Mouse (Mus musculus) liver, adult 2 months (tissue): ENCODE measurements around the gene Ptprd. TPM values are rescaled to one million over a fixed set of nuclear protein-coding genes. Genes with fewer than 3 reads are reported as not detected.

Source experiments
- DNase-seq: peaks from one replicate; pipeline ENCODE4 v3.0.0-alpha.2; 2011; ENCODE audit warnings: low read depth, low spot score; ENCODE audit errors: extremely low read depth
- H3K27ac ChIP-seq: fragments of 200-500 bp; replicated peaks from 2 replicates; pipeline ENCODE4 v1.5.1; 2012; ENCODE audit warnings: low read depth, mild to moderate bottlenecking, control low read depth, inconsistent platforms, low read length; ENCODE audit not compliant: insufficient read depth
- H3K27me3 ChIP-seq: fragments of 200-500 bp; 2 replicates; pipeline ENCODE4 v1.6.1; 2012; ENCODE audit warnings: mild to moderate bottlenecking, moderate library complexity, low read length, inconsistent platforms; ENCODE audit not compliant: control insufficient read depth, insufficient read depth
- H3K36me3 ChIP-seq: fragments of 200-500 bp; 2 replicates; pipeline ENCODE4 v1.6.1; 2012; ENCODE audit warnings: low read length, inconsistent platforms; ENCODE audit not compliant: control insufficient read depth, insufficient read depth
- H3K4me1 ChIP-seq: fragments of 200-500 bp; 2 replicates; pipeline ENCODE4 v1.6.1; 2011; ENCODE audit warnings: low read length; ENCODE audit not compliant: control insufficient read depth, insufficient read depth
- H3K4me3 ChIP-seq: fragments of 200-500 bp; 2 replicates; pipeline ENCODE4 v1.5.1; 2011; ENCODE audit warnings: low read depth, mild to moderate bottlenecking, control low read depth, low read length, moderate library complexity; ENCODE audit not compliant: insufficient read depth
- H3K79me2 ChIP-seq: fragments of 200-500 bp; 2 replicates; pipeline ENCODE4 v1.6.1; 2012; ENCODE audit warnings: inconsistent platforms, mild to moderate bottlenecking, low read length, moderate library complexity; ENCODE audit not compliant: control insufficient read depth, insufficient read depth
- H3K9ac ChIP-seq: fragments of 200-500 bp; 2 replicates; pipeline ENCODE4 v1.6.1; 2012; ENCODE audit warnings: low read depth, mild to moderate bottlenecking, control low read depth, inconsistent platforms, low read length
- CTCF ChIP-seq: fragments of 200-500 bp; IDR thresholded peaks from 2 replicates; pipeline ENCODE4 v1.5.1; 2011; ENCODE audit warnings: low read depth, low read length, control low read depth
- POLR2A ChIP-seq: fragments of 200-500 bp; IDR thresholded peaks from 2 replicates; pipeline ENCODE4 v1.6.1; 2011; ENCODE audit warnings: low read length, control low read depth; ENCODE audit not compliant: insufficient read depth; ENCODE audit errors: extremely low read depth
- WGBS: fragments of 180-500 bp; shearing (Covaris S2); methylation state at CpG from one replicate; pipeline ENCODE4 v1.1.7; 2018; 5-methylcytosine and 5-hydroxymethylcytosine counted together
- polyA plus RNA-seq: library from polyadenylated mRNA; depleted of rRNA; stranded (reverse); fragments of >200 nt; gene quantifications from 2 replicates; pipeline ENCODE4 v1.2.3, GENCODE M21; 2012
- total RNA-seq: library from RNA; depleted of rRNA; stranded (reverse); fragments of >200 nt; gene quantifications from 2 replicates; pipeline ENCODE4 v1.2.3, GENCODE M21; 2014

The Ptprd gene
- total and polyA plus RNA-seq, 2 experiments, result 15.4 to 127 TPM

GRCm38 (mm10) chr4:77640022-77640421 lies 571.7 kb downstream of the Ptprd start:
- Histone ChIP-seq H3K9ac (no peak overlapping the region), H3K79me2 (no peaks in the 10 kb centered on the region), H3K36me3 (no peaks in the 10 kb centered on the region), H3K27ac (no peak overlapping the region), H3K4me3 (no peak overlapping the region), H3K27me3 (no peaks in the 10 kb centered on the region), H3K4me1 (no peaks in the 10 kb centered on the region)
- DNase-seq, result no peak
- no peak for TF ChIP-seq CTCF
- no peak for TF ChIP-seq POLR2A
- 79% methylated on average over 7 of the region's 7 CpGs for WGBS

DNA sequence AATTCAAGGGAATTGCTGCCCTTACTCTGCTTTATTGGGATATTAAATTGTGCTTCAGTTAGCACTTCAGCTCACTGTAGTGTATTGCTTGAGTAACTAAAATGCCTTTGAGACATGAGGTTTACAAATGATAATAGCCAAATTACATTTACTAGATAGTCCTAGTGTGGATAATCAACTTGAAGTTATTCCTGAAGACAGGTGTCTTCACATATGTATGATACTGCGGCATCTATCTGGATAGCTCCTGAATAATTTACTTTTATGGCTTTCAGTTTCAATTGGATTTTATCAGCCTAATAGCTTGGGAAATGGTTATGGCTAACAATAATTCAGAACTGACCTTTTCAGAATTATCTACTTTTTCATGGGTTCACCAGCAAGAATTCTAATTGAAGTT lies 598.6 kb downstream of the Ptprd start:
- Histone ChIP-seq H3K79me2 (no peaks in the 10 kb centered on the region), H3K27me3 (no peaks in the 10 kb centered on the region), H3K4me1 (no peaks in the 10 kb centered on the region), H3K27ac (no peak overlapping the region), H3K36me3 (no peaks in the 10 kb centered on the region), H3K4me3 (no peak overlapping the region), H3K9ac (no peak overlapping the region)
- WGBS, result 100% methylated on average over 1 of the region's 1 CpGs
- DNase-seq, result no peak
- TF ChIP-seq POLR2A, result no peak
- TF ChIP-seq CTCF, result no peak

DNA sequence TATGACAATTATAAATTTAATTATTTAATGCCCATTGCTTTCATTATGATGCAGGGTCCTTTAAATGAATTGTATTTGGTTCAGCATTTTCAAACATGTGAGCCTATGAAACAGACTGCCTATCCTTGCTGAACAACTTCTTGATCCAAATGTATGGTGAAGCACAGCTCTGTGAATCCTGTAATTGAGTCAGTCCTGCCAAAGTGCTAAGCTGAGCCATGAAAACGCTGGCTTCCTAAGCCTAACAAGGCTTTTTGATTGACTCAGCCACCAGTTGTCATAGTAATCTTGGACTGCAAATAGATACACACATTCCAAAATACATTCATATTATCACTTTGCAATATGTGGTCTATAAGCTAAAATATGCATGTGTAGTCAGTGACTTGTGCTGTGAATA lies 625.1 kb downstream of the Ptprd start:
- H3K4me1 ChIP-seq, result no peaks in the 10 kb centered on the region
- 53% methylated on average over 1 of the region's 1 CpGs for WGBS

GRCm38 (mm10) chr4:77586222-77586621 lies 625.5 kb downstream of the Ptprd start:
- no peaks in the 10 kb centered on the region for H3K4me1 ChIP-seq
- no peak overlapping the region for H3K4me3 ChIP-seq
- H3K27me3 ChIP-seq, result no peaks in the 10 kb centered on the region
- DNase-seq, result no peak
- no peaks in the 10 kb centered on the region for H3K36me3 ChIP-seq
- H3K9ac ChIP-seq, result no peak overlapping the region
- TF ChIP-seq CTCF, result no peak
- TF ChIP-seq POLR2A, result no peak
- H3K27ac ChIP-seq, result no peak overlapping the region
- no peaks in the 10 kb centered on the region for H3K79me2 ChIP-seq
- WGBS, result 59% methylated on average over 1 of the region's 1 CpGs

More for the DNA sequence above, 625.1 kb downstream of the Ptprd start:
- H3K79me2 ChIP-seq, result no peaks in the 10 kb centered on the region
- no peak overlapping the region for H3K4me3 ChIP-seq
- no peaks in the 10 kb centered on the region for H3K27me3 ChIP-seq
- no peak overlapping the region for H3K9ac ChIP-seq
- no peaks in the 10 kb centered on the region for H3K36me3 ChIP-seq
- no peak for DNase-seq
- no peak for TF ChIP-seq CTCF
- no peak for TF ChIP-seq POLR2A
- H3K27ac ChIP-seq, result no peak overlapping the region

DNA sequence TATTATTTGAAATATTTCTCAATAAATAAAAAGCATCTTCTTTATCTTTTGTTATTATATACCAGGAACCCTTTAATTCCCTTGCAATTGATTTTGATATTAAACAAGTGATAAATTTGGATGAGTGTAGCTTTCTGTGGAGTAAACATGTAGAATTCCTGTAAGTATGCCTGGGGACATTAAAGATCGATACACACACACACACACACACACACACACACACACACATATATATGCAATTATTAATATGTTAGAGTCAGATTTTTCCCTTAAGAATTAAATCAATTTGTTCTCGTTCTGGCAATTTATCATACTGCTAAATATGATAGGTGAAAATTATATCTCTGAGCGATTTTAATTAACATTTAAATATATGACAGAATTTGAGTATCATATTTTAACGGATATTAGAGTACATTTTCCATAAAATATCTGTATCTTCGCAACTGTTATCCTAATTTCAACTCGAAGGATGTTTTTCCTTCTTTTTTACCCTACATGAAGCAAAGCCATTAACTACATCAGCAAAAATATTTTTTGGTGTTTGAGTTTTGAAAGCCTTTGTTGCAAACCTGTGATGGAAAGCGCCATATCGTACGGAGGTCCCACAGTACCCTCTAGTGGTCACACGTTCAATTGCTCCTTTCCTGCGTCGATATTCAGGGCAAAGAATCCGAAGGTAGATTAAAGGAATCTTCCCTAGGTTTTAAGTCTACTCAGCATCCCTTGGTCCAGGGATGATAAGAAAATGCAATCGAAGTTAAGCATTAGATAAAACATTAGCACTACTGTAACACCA lies 653.2 kb downstream of the Ptprd start:
- DNase-seq, result peak; percentile 8
- H3K9ac ChIP-seq, result no peak overlapping the region
- H3K79me2 ChIP-seq, result no peaks in the 10 kb centered on the region
- TF ChIP-seq POLR2A (no peak), CTCF (peak; percentile 61)
- H3K4me3 ChIP-seq, result no peak overlapping the region
- H3K27me3 ChIP-seq, result no peaks in the 10 kb centered on the region
- WGBS, result 19% methylated on average over 14 of the region's 14 CpGs
- H3K27ac ChIP-seq, result no peak overlapping the region
- no peaks in the 10 kb centered on the region for H3K36me3 ChIP-seq
- H3K4me1 ChIP-seq, result no peaks in the 10 kb centered on the region

DNA sequence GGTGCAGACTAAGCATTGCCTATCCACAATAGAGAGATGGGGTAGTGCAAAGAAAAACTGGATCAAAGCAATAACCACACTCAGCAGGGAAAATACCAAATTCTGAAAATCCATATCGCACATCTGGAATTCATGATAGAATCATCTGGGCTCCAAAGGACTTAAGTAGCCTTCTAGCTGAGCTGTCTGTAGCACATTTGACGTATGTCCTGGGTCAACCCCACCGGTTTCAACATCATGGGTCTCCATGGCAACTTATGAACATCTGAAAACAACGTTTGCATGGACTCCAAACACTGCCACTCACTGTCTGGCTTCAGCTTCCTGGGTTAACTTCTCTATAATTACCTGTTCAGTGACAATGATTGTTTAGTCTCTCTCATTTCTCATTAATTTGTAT lies 655.9 kb downstream of the Ptprd start:
- Histone ChIP-seq H3K27ac (no peak overlapping the region), H3K9ac (no peak overlapping the region), H3K4me3 (no peak overlapping the region), H3K79me2 (no peaks in the 10 kb centered on the region), H3K27me3 (no peaks in the 10 kb centered on the region), H3K4me1 (no peaks in the 10 kb centered on the region), H3K36me3 (no peaks in the 10 kb centered on the region)
- DNase-seq, result no peak
- no peak for TF ChIP-seq POLR2A
- no peak for TF ChIP-seq CTCF
- WGBS, result 51% methylated on average over 4 of the region's 4 CpGs
